Mouse (Mus musculus) neural tube, embryonic 13.5 days (tissue): ENCODE data around the gene Cacna1c. TPM values are rescaled to one million over a fixed set of nuclear protein-coding genes. Genes with fewer than 3 reads are reported as not detected.

ENCODE experiments used
- ATAC-seq: fragments of 200-750 bp; cut with Nextera tagmentation; 2 replicates; pipeline ENCODE4 v1.8.0; 2017; ENCODE audit warnings: low read depth, mild to moderate bottlenecking, moderate TSS enrichment, moderate library complexity
- H3K27ac ChIP-seq: fragments of 300-500 bp; sonication (generic); replicated peaks from 2 replicates; pipeline ENCODE4 v1.5.1; 2015; ENCODE audit warnings: moderate library complexity, mild to moderate bottlenecking, inconsistent platforms
- H3K27me3 ChIP-seq: fragments of 300-500 bp; sonication (generic); 2 replicates; pipeline ENCODE4 v1.6.1; 2015; ENCODE audit warnings: mild to moderate bottlenecking, inconsistent platforms
- H3K36me3 ChIP-seq: fragments of 300-500 bp; sonication (generic); 2 replicates; pipeline ENCODE4 v1.6.1; 2015; ENCODE audit warnings: mild to moderate bottlenecking, inconsistent platforms
- H3K4me1 ChIP-seq: fragments of 300-500 bp; sonication (generic); replicated peaks from 2 replicates; pipeline ENCODE4 v1.6.1; 2015; ENCODE audit warnings: inconsistent platforms
- H3K4me2 ChIP-seq: fragments of 300-500 bp; sonication (generic); 2 replicates; pipeline ENCODE4 v1.6.1; 2015; ENCODE audit warnings: inconsistent platforms, mild to moderate bottlenecking, moderate library complexity
- H3K4me3 ChIP-seq: fragments of 300-500 bp; sonication (generic); 2 replicates; pipeline ENCODE4 v1.5.1; 2015; ENCODE audit warnings: mild to moderate bottlenecking, inconsistent platforms
- H3K9ac ChIP-seq: fragments of 300-500 bp; sonication (generic); 2 replicates; pipeline ENCODE4 v1.6.1; 2015; ENCODE audit warnings: moderate library complexity, mild to moderate bottlenecking, inconsistent platforms
- H3K9me3 ChIP-seq: fragments of 300-500 bp; sonication (generic); 2 replicates; pipeline ENCODE4 v1.6.1; 2016; ENCODE audit warnings: inconsistent platforms
- WGBS: fragments of 180-500 bp; shearing (Covaris S2); methylation state at CpG from one replicate; pipeline ENCODE4 v1.1.7; 2015; 5-methylcytosine and 5-hydroxymethylcytosine counted together
- polyA plus RNA-seq: library from polyadenylated mRNA; unstranded; fragments of >200 nt; fragmentation: Nextera tagmentation; extraction: Ambion mirVana; gene quantifications from 2 replicates; pipeline ENCODE4 v1.2.1, GENCODE M21; 2015

The Cacna1c gene
- polyA plus RNA-seq, 1 experiment from 2014 or later, result 5.0 TPM

DNA sequence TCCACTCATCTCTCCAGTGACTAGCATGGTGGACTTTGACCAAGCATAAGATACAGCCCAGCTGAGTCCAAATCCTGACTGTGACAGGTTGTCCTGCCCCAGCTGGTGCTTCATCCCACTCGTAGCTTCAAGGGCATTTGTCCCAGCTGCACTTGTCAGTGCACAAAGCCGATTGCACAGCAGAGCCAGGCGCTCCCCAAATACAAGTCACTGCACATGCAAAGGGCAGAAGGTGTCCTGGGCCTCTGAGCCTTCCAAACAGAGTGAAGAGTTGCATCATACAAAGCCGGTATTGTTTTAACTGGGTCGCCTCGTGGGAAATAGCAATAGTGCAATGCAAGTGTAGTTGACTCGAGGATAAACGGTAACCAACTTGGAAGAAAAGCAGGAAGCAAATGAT lies 113.6 kb downstream of the Cacna1c start:
- no peaks in the 10 kb centered on the region for H3K27me3 ChIP-seq
- H3K4me3 ChIP-seq, result no peak overlapping the region
- no peak overlapping the region for H3K4me2 ChIP-seq
- ATAC-seq, result no peak
- H3K36me3 ChIP-seq, result no peaks in the 10 kb centered on the region
- 70% methylated on average over 8 of the region's 8 CpGs for WGBS
- H3K9ac ChIP-seq, result no peak overlapping the region
- H3K4me1 ChIP-seq, result peaks cover 27% of the 10 kb centered on the region
- H3K27ac ChIP-seq, result no peak overlapping the region
- H3K9me3 ChIP-seq, result no peaks in the 10 kb centered on the region

GRCm38 (mm10) chr6:119081650-119082049 lies 114.6 kb downstream of the Cacna1c start:
- 95% methylated on average over 12 of the region's 12 CpGs for WGBS
- Histone ChIP-seq H3K4me1 (peaks cover 27% of the 10 kb centered on the region), H3K4me2 (no peak overlapping the region), H3K27me3 (no peaks in the 10 kb centered on the region), H3K4me3 (no peak overlapping the region), H3K9ac (no peak overlapping the region), H3K36me3 (no peaks in the 10 kb centered on the region), H3K27ac (no peak overlapping the region), H3K9me3 (no peaks in the 10 kb centered on the region)
- ATAC-seq, result no peak

DNA sequence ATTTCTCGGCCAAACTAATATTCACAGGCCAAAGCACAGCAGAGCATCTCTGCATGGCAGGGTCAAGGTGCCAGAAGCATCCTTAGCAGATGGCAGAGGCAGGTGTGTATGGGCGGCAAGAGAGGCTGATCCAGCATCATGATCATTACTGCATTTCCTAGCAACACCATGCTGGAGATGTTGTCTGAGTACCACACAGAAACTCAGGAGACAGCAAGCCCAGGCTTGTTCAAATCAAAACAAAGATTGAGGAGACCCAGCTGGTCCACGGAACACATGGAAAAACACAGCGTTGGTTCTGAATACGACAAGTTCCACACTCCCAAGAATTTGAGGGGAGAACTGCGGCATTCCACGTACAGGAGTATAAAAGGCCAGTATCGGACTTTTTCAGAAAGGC lies 116.6 kb downstream of the Cacna1c start:
- Histone ChIP-seq H3K9ac (no peak overlapping the region), H3K27me3 (no peaks in the 10 kb centered on the region), H3K27ac (no peak overlapping the region), H3K36me3 (no peaks in the 10 kb centered on the region), H3K4me2 (no peak overlapping the region), H3K4me3 (no peak overlapping the region), H3K4me1 (peaks cover 21% of the 10 kb centered on the region), H3K9me3 (no peaks in the 10 kb centered on the region)
- WGBS, result 83% methylated on average over 8 of the region's 8 CpGs
- ATAC-seq, result no peak

DNA sequence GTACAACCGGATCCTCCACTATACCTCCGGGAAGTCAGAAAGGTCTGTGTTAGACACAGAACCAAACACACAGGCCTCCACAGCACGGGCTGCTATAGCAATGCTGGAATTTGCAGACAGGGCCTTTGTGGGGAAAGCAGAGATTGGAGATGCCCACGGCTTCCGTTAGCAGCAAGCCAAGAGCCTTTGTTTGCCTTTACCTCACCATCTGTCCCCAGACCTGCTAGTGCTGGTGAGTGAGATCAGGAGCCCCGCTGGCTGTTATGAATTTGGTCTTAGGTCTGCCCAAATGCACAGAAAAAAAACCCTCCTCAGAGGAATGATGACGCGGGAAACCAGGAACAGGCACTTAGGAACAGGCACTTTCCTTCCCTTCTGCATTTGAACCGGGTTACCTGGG lies 117.3 kb downstream of the Cacna1c start:
- no peak for ATAC-seq
- Histone ChIP-seq H3K4me1 (peaks cover 24% of the 10 kb centered on the region), H3K4me3 (no peak overlapping the region), H3K27me3 (no peaks in the 10 kb centered on the region), H3K4me2 (no peak overlapping the region), H3K36me3 (no peaks in the 10 kb centered on the region), H3K9ac (no peak overlapping the region), H3K9me3 (no peaks in the 10 kb centered on the region), H3K27ac (no peak overlapping the region)
- 83% methylated on average over 9 of the region's 9 CpGs for WGBS

DNA sequence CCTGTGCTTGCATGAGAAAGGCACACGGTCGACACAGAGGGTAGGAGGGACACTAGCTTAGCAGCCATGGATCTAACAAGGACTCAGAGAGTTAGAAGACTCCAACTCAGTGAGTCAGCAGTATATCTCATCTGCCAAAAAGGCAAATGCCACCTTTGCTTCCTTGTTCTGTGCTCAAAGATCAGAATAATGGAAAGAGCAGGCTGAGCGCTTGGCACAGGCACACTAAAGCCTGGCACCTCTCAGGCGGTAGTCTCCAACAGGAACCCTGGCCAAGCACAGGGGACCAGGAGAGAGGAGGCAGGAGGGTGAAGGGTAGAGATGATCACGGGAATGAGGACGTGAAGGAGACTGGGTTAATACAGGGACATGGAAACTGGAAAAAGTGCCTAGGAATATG lies 119.0 kb downstream of the Cacna1c start:
- no peaks in the 10 kb centered on the region for H3K36me3 ChIP-seq
- H3K9me3 ChIP-seq, result no peaks in the 10 kb centered on the region
- no peak overlapping the region for H3K4me2 ChIP-seq
- ATAC-seq, result no peak
- no peak overlapping the region for H3K27ac ChIP-seq
- WGBS, result 92% methylated on average over 6 of the region's 6 CpGs
- no peaks in the 10 kb centered on the region for H3K27me3 ChIP-seq
- H3K4me3 ChIP-seq, result no peak overlapping the region
- peaks cover 11% of the 10 kb centered on the region for H3K4me1 ChIP-seq
- no peak overlapping the region for H3K9ac ChIP-seq

DNA sequence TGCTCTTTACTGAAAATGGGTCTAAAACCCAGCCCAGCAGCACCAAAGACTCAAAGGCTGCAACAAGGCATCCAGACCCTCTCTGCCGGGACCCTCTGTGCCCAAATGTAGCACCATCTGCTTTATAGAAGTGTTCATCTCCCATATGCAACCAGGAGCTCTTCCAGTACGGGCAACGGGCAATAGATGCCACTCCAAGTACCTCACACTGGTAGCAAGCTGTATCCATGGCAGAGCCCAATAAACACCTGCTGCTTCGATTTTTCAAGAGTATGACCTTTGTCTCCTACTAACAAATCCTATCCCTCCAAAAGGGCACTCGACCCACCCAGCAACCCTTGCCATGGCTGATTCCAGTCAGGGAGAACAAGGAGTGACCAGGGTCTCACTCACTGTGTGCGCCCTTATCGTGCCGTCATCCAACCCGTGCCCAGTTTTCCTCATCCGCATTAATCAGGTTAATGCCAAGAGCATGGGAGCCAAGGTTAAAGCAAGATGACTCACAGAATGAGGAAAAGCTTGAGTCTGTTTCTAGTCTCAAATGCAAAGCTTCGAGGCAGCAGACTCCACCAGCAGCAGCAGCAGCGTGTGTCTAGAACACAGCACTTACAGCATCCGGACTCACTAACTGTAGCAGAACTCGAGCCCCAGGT lies 122.7 kb downstream of the Cacna1c start:
- Histone ChIP-seq H3K4me3 (no peak overlapping the region), H3K9me3 (no peaks in the 10 kb centered on the region), H3K9ac (no peak overlapping the region), H3K27ac (no peak overlapping the region), H3K36me3 (no peaks in the 10 kb centered on the region), H3K4me2 (no peak overlapping the region), H3K27me3 (no peaks in the 10 kb centered on the region), H3K4me1 (peaks cover 17% of the 10 kb centered on the region; the same call in 1 of the 2 replicates)
- WGBS, result 93% methylated on average over 14 of the region's 14 CpGs
- no peak for ATAC-seq

DNA sequence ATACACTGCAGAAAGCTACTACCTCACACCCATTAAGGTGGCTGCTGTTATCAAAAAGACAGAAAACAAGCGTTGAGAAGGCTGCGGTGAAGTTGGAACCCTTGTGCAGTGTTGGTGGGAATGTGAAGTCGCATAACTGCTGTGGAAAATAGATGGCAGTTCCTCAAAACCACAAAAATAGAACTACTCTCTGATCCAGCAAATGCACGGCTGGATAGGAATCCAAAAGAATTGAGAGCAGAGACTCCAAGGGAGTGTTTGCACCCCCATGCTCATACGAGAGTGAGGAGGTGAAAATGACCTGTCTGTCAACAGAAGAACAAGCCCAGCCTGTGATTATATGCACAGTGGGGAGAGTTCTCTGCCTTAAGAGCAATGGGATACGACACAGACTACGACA lies 123.4 kb downstream of the Cacna1c start:
- Histone ChIP-seq H3K36me3 (no peaks in the 10 kb centered on the region), H3K27me3 (no peaks in the 10 kb centered on the region), H3K4me2 (no peak overlapping the region), H3K27ac (no peak overlapping the region), H3K4me3 (no peak overlapping the region), H3K9me3 (no peaks in the 10 kb centered on the region), H3K9ac (no peak overlapping the region), H3K4me1 (peaks cover 17% of the 10 kb centered on the region; the same call in 1 of the 2 replicates)
- WGBS, result 81% methylated on average over 7 of the region's 7 CpGs
- ATAC-seq, result no peak

DNA sequence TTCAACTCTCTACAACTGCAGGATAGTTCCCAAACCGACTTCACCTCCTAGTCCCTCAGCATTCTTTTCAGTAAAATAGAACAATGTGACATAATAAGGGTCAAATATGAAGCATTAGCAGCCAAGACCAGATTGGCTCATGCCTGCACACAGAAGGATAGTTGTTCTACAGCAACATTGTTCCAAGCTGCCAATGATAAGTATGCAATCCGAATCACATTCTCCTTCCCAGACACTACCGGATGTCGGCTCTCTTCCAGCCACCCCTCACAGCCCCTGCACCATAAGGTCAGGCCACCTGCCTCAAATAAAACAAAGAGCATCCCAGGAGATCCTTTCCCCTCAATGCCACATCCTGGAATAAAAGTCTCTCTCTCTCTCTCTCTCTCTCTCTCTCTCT lies 125.4 kb downstream of the Cacna1c start:
- H3K27ac ChIP-seq, result no peak overlapping the region
- WGBS, result 78% methylated on average over 4 of the region's 4 CpGs
- H3K4me3 ChIP-seq, result no peak overlapping the region
- no peaks in the 10 kb centered on the region for H3K36me3 ChIP-seq
- H3K9me3 ChIP-seq, result no peaks in the 10 kb centered on the region
- H3K27me3 ChIP-seq, result no peaks in the 10 kb centered on the region
- H3K4me2 ChIP-seq, result no peak overlapping the region
- H3K4me1 ChIP-seq, result peaks cover 17% of the 10 kb centered on the region; the same call in 1 of the 2 replicates
- H3K9ac ChIP-seq, result no peak overlapping the region
- no peak for ATAC-seq

GRCm38 (mm10) chr6:119070351-119070750 lies 125.9 kb downstream of the Cacna1c start:
- Histone ChIP-seq H3K4me1 (peaks cover 22% of the 10 kb centered on the region), H3K27me3 (no peaks in the 10 kb centered on the region), H3K4me2 (no peak overlapping the region), H3K4me3 (no peak overlapping the region), H3K9me3 (no peaks in the 10 kb centered on the region), H3K36me3 (no peaks in the 10 kb centered on the region), H3K27ac (no peak overlapping the region), H3K9ac (no peak overlapping the region)
- ATAC-seq, result no peak
- WGBS, result 98% methylated on average over 3 of the region's 3 CpGs

GRCm38 (mm10) chr6:119069145-119069544 lies 127.1 kb downstream of the Cacna1c start:
- Histone ChIP-seq H3K27ac (no peak overlapping the region), H3K9me3 (no peaks in the 10 kb centered on the region), H3K9ac (no peak overlapping the region), H3K4me2 (no peak overlapping the region), H3K4me3 (no peak overlapping the region), H3K27me3 (no peaks in the 10 kb centered on the region), H3K36me3 (no peaks in the 10 kb centered on the region), H3K4me1 (peaks cover 29% of the 10 kb centered on the region; the same call in 1 of the 2 replicates)
- ATAC-seq, result no peak
- 83% methylated on average over 5 of the region's 5 CpGs for WGBS

DNA sequence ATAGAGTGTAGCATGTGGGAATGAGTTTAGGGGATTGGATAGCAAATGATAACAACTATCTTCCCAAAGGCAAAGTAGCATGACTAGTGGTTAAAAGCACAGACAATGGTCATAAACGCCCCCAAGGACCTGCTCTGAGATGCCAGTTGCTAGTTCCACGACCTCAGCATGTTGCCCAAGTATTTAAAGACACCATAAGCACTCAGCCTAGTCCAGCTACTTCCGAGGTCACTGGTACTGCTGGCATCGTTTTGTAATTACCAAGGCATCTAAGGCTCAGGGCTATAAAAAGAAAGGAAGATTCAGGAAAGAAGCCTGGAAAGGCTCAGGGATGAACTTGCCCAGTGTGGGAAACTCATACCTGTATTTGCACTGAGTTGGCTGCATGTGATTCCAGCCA lies 127.6 kb downstream of the Cacna1c start:
- H3K27ac ChIP-seq, result no peak overlapping the region
- H3K4me1 ChIP-seq, result peaks cover 29% of the 10 kb centered on the region; the same call in 1 of the 2 replicates
- 73% methylated on average over 4 of the region's 4 CpGs for WGBS
- no peaks in the 10 kb centered on the region for H3K27me3 ChIP-seq
- H3K9me3 ChIP-seq, result no peaks in the 10 kb centered on the region
- H3K36me3 ChIP-seq, result no peaks in the 10 kb centered on the region
- no peak overlapping the region for H3K4me2 ChIP-seq
- ATAC-seq, result no peak
- H3K4me3 ChIP-seq, result no peak overlapping the region
- no peak overlapping the region for H3K9ac ChIP-seq

DNA sequence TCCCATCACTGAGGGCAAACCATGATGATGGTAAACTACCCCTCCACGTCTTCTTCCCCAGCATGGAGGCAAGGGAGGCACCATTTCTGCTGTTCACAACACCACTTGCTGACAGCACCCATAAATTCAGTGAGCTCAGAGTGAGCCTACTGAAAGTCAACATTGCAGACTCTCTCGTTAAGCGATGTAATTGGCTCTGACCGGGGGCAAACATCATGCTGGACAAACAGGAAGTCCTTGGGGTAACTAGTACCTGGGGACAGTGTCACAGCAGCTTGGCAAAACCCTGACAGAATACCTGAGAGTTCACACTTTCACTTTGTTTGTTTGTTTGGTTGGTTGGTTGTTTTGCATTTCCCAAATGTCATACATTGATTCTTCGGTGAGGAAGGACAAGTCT lies 131.3 kb downstream of the Cacna1c start:
- H3K9me3 ChIP-seq, result no peaks in the 10 kb centered on the region
- no peak for ATAC-seq
- no peak overlapping the region for H3K27ac ChIP-seq
- H3K4me1 ChIP-seq, result peaks cover 15% of the 10 kb centered on the region
- H3K27me3 ChIP-seq, result no peaks in the 10 kb centered on the region
- no peaks in the 10 kb centered on the region for H3K36me3 ChIP-seq
- no peak overlapping the region for H3K4me3 ChIP-seq
- H3K9ac ChIP-seq, result no peak overlapping the region
- no peak overlapping the region for H3K4me2 ChIP-seq
- 76% methylated on average over 5 of the region's 5 CpGs for WGBS

DNA sequence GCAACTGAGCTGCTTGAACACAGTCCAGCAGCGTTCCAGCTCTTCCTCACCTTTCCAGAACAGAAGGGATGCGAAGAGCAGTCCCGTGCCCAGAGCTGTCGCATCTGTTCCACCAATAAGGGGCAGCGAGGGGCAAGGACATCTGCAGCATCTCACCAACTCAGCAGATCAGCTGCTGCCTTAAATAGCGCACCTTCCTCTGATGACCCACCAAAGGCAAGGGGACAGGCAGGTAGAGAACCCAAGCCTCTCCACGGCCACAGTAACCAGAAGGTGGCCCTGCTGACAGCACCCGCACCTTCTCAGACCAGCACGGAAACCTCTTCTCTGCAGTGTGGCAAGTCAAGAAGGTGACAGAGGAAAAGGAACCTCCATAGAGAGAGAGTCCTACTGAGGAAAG lies 131.8 kb downstream of the Cacna1c start:
- no peak overlapping the region for H3K4me2 ChIP-seq
- H3K4me3 ChIP-seq, result no peak overlapping the region
- no peak overlapping the region for H3K27ac ChIP-seq
- 93% methylated on average over 9 of the region's 9 CpGs for WGBS
- no peaks in the 10 kb centered on the region for H3K27me3 ChIP-seq
- H3K36me3 ChIP-seq, result no peaks in the 10 kb centered on the region
- H3K4me1 ChIP-seq, result peaks cover 15% of the 10 kb centered on the region
- H3K9ac ChIP-seq, result no peak overlapping the region
- H3K9me3 ChIP-seq, result no peaks in the 10 kb centered on the region
- ATAC-seq, result no peak
